Mouse (Mus musculus) spleen, adult 2 months (tissue): ENCODE measurements around the gene Gm12184.

Source experiments
- CTCF ChIP-seq: fragments of 200-500 bp; IDR thresholded peaks from 2 replicates; pipeline ENCODE4 v1.5.1; 2011; ENCODE audit warnings: mild to moderate bottlenecking, inconsistent platforms; ENCODE audit not compliant: insufficient read depth, insufficient read length, insufficient replicate concordance; ENCODE audit errors: extremely low read depth
- POLR2A ChIP-seq: fragments of 200-500 bp; IDR thresholded peaks from 2 replicates; pipeline ENCODE4 v1.6.1; 2011; ENCODE audit warnings: low read depth, low read length, inconsistent platforms

GRCm38 (mm10) chr11:48808304-48808646 is 18.2 kb downstream of the Gm12184 start:
- TF ChIP-seq POLR2A (no peak), CTCF (no peak)
